ENCODE assay signal across 8 mouse cellular contexts in genomic region chr11:100396886-100397599, GRCm38 (mm10). TPM values are rescaled to one million over a fixed set of nuclear protein-coding genes. Genes with fewer than 3 reads are reported as not detected.
DNase-seq lines count a peak whose midpoint lies in the region; ATAC-seq and TF ChIP-seq lines count a peak whose summit lies in the region.

No protein-coding gene starts in this region.

- H3K27me3 ChIP-seq in forebrain, embryonic 10.5 days (ENCODE audit: poor library complexity, severe bottlenecking), result peaks cover 56% of the 10 kb centered on the region
- no peaks in the 10 kb centered on the region for H3K27me3 ChIP-seq in hindbrain, embryonic 14.5 days (ENCODE audit: control insufficient read depth, insufficient read depth, low read length)
- no peaks in the 10 kb centered on the region for H3K27me3 ChIP-seq in liver, adult 2 months (ENCODE audit: control insufficient read depth, insufficient read depth, low read length)
- H3K27me3 ChIP-seq in myocyte (ENCODE audit: control insufficient read depth, insufficient read depth, insufficient read length), result no peaks in the 10 kb centered on the region

- no peaks in the 10 kb centered on the region for H3K9me3 ChIP-seq in forebrain, embryonic 10.5 days
- no peaks in the 10 kb centered on the region for H3K9me3 ChIP-seq in hindbrain, embryonic 14.5 days (ENCODE audit: control insufficient read depth, low read length)

- ATAC-seq in hindbrain, embryonic 14.5 days (ENCODE audit: low FRiP score), result peak; percentile 15

- H3K27ac ChIP-seq in forebrain, embryonic 10.5 days, result peak overlapping the region; percentile 85
- peak overlapping the region; percentile 76 for H3K27ac ChIP-seq in hindbrain, embryonic 14.5 days
- H3K27ac ChIP-seq in liver, adult 2 months (replicated peaks; ENCODE audit: insufficient read depth, low read depth, low read length), result peak overlapping the region; percentile 91

- WGBS in forebrain, embryonic 10.5 days, result 3% methylated on average over 42 of the region's 42 CpGs
- WGBS in hindbrain, embryonic 14.5 days, result 3% methylated on average over 38 of the region's 42 CpGs
- WGBS in liver, adult 2 months, result under 1% methylated on average over 42 of the region's 42 CpGs

- peak overlapping the region; percentile 66 for H3K4me3 ChIP-seq in forebrain, embryonic 10.5 days
- H3K4me3 ChIP-seq in hindbrain, embryonic 14.5 days (replicated peaks; ENCODE audit: low read length), result peak overlapping the region; percentile 78
- H3K4me3 ChIP-seq in liver, adult 2 months (ENCODE audit: insufficient read depth, low read depth, low read length), result peak overlapping the region; percentile 81
- H3K4me3 ChIP-seq in myocyte, result peak overlapping the region; percentile 77

- TF ChIP-seq CTCF in liver, adult 2 months (IDR thresholded peaks at IDR 0.05; ENCODE audit: low read depth, low read length), result peak; percentile 42

- H3K4me2 ChIP-seq in hindbrain, embryonic 14.5 days (replicated peaks), result peak overlapping the region; percentile 76
- peak overlapping the region; percentile 78 for H3K4me2 ChIP-seq in myocyte (ENCODE audit: low read depth)

- DNase-seq in 3134 (ENCODE audit: extremely low read depth, insufficient read length, low spot score) (peak; percentile 45), NIH3T3 (ENCODE audit: low read depth) (peak; percentile 19)
- DNase-seq in forebrain, embryonic 10.5 days (ENCODE audit: extremely low spot score, low spot score), result peak; percentile 27
- no peak for DNase-seq in hindbrain, embryonic 14.5 days (ENCODE audit: low spot score)
- peak; percentile 76 for DNase-seq in liver, adult 2 months (ENCODE audit: extremely low read depth, low read depth, low spot score)
- DNase-seq in T-cell, adult 2 months (ENCODE audit: low spot score), result no peak
- DNase-seq in frontal cortex, postnatal 36 days (ENCODE audit: low spot score in 2 of 2), result no peak

- no peaks in the 10 kb centered on the region; the same call in 1 of the 2 replicates for H3K36me3 ChIP-seq in forebrain, embryonic 10.5 days (replicated peaks)
- no peaks in the 10 kb centered on the region for H3K36me3 ChIP-seq in hindbrain, embryonic 14.5 days (replicated peaks; ENCODE audit: control insufficient read depth, insufficient read depth)
- no peaks in the 10 kb centered on the region for H3K36me3 ChIP-seq in liver, adult 2 months (ENCODE audit: control insufficient read depth, insufficient read depth, low read length)
- H3K36me3 ChIP-seq in myocyte (ENCODE audit: control insufficient read depth, insufficient read depth), result no peaks in the 10 kb centered on the region

- peak overlapping the region; percentile 84 for H3K9ac ChIP-seq in hindbrain, embryonic 14.5 days
- peak overlapping the region; percentile 91 for H3K9ac ChIP-seq in liver, adult 2 months (ENCODE audit: low read depth, low read length)

- peak overlapping the region; percentile 16 for H3ac ChIP-seq in myocyte (ENCODE audit: control insufficient read depth, insufficient read length)

- peaks cover 44% of the 10 kb centered on the region for H3K4me1 ChIP-seq in forebrain, embryonic 10.5 days
- H3K4me1 ChIP-seq in hindbrain, embryonic 14.5 days (replicated peaks; ENCODE audit: control insufficient read depth, insufficient read depth, low read length), result peaks cover 26% of the 10 kb centered on the region
- H3K4me1 ChIP-seq in liver, adult 2 months (ENCODE audit: control insufficient read depth, insufficient read depth, low read length), result peaks cover 31% of the 10 kb centered on the region

- 0 out of 2 replicates have a peak, but pooled peaks have one; percentile 7 for TF ChIP-seq POLR2A in liver, adult 2 months (IDR thresholded peaks at IDR 0.05; ENCODE audit: extremely low read depth, insufficient read depth, low read length)
- TF ChIP-seq POLR2A in myocyte (IDR thresholded peaks at IDR 0.05; ENCODE audit: insufficient read length, low read depth), result no peak

- H3K79me2 ChIP-seq in liver, adult 2 months (ENCODE audit: control insufficient read depth, insufficient read depth, low read length), result peaks cover 20% of the 10 kb centered on the region; the same call in 1 of the 2 replicates
- peaks cover 52% of the 10 kb centered on the region for H3K79me2 ChIP-seq in myocyte (ENCODE audit: control insufficient read depth, insufficient read depth)

TF ChIP-seq in myocyte, 11 proteins besides CTCF, POLR2A, EP300 and RAD21:
- peak in 1 of 3 experiments; percentile 40 for TF ChIP-seq MYOD1 (IDR thresholded peaks at IDR 0.05; ENCODE audit: control insufficient read depth in 1 of 3, insufficient read length in 2 of 3, low read depth in 2 of 3)
- no peak for TF ChIP-seq REST (IDR thresholded peaks at IDR 0.05; ENCODE audit: insufficient read depth, insufficient read length)

RNA-seq across cellular contexts. Expression of gene Jup, which starts 0.5 kb away (rescaled TPM):
- 27.2 and 29.1 TPM in 2 replicates for polyA plus RNA-seq in forebrain, embryonic 10.5 days (2016; fragmentation: Nextera tagmentation; extraction: Ambion mirVana)
- 59.6 and 60.2 TPM in 2 replicates for polyA plus RNA-seq in hindbrain, embryonic 14.5 days (2014; fragmentation: Nextera tagmentation; extraction: Ambion mirVana)
- 18.3 and 27.5 TPM in 2 replicates for total RNA-seq in liver, adult 2 months (2014; rRNA removed)
- polyA plus RNA-seq in liver, adult 2 months (2012; rRNA removed), result 69.5 and 86.0 TPM in 2 replicates
- 161 TPM for polyA plus RNA-seq in myocyte (2012; fragmentation: generic; extraction: Trizol)

RNA-seq across cellular contexts. Expression of gene P3h4, which starts 17.6 kb away (rescaled TPM):
- polyA plus RNA-seq in forebrain, embryonic 10.5 days (2016; fragmentation: Nextera tagmentation; extraction: Ambion mirVana), result 18.7 and 20.5 TPM in 2 replicates
- polyA plus RNA-seq in hindbrain, embryonic 14.5 days (2014; fragmentation: Nextera tagmentation; extraction: Ambion mirVana), result 19.1 and 20.4 TPM in 2 replicates
- 1.2 and 1.5 TPM in 2 replicates for total RNA-seq in liver, adult 2 months (2014; rRNA removed)
- polyA plus RNA-seq in liver, adult 2 months (2012; rRNA removed), result 0.81 and 1.2 TPM in 2 replicates
- 115 TPM for polyA plus RNA-seq in myocyte (2012; fragmentation: generic; extraction: Trizol)

RNA-seq across cellular contexts. Expression of gene Fkbp10, which starts 18.5 kb away (rescaled TPM):
- polyA plus RNA-seq in forebrain, embryonic 10.5 days (2016; fragmentation: Nextera tagmentation; extraction: Ambion mirVana), result 37.5 and 37.6 TPM in 2 replicates
- 22.7 and 24.7 TPM in 2 replicates for polyA plus RNA-seq in hindbrain, embryonic 14.5 days (2014; fragmentation: Nextera tagmentation; extraction: Ambion mirVana)
- 0.74 and 1.1 TPM in 2 replicates for total RNA-seq in liver, adult 2 months (2014; rRNA removed)
- polyA plus RNA-seq in liver, adult 2 months (2012; rRNA removed), result 1.7 and 1.9 TPM in 2 replicates
- polyA plus RNA-seq in myocyte (2012; fragmentation: generic; extraction: Trizol), result 162 TPM

RNA-seq across cellular contexts. Expression of gene Hap1, which starts 41.1 kb away (rescaled TPM):
- polyA plus RNA-seq in forebrain, embryonic 10.5 days (2016; fragmentation: Nextera tagmentation; extraction: Ambion mirVana), result 46.7 and 47.5 TPM in 2 replicates
- 105 and 137 TPM in 2 replicates for polyA plus RNA-seq in hindbrain, embryonic 14.5 days (2014; fragmentation: Nextera tagmentation; extraction: Ambion mirVana)
- 0.65 and 1.3 TPM in 2 replicates for total RNA-seq in liver, adult 2 months (2014; rRNA removed)
- polyA plus RNA-seq in liver, adult 2 months (2012; rRNA removed), result 0.40 and 1.2 TPM in 2 replicates
- 1.0 TPM for polyA plus RNA-seq in myocyte (2012; fragmentation: generic; extraction: Trizol)

RNA-seq across cellular contexts. Expression of gene Nt5c3b, which starts 44.6 kb away (rescaled TPM):
- polyA plus RNA-seq in forebrain, embryonic 10.5 days (2016; fragmentation: Nextera tagmentation; extraction: Ambion mirVana), result 122 and 125 TPM in 2 replicates
- 98.5 and 101 TPM in 2 replicates for polyA plus RNA-seq in hindbrain, embryonic 14.5 days (2014; fragmentation: Nextera tagmentation; extraction: Ambion mirVana)
- 4.4 and 5.2 TPM in 2 replicates for total RNA-seq in liver, adult 2 months (2014; rRNA removed)
- 3.9 and 4.8 TPM in 2 replicates for polyA plus RNA-seq in liver, adult 2 months (2012; rRNA removed)
- 47.6 TPM for polyA plus RNA-seq in myocyte (2012; fragmentation: generic; extraction: Trizol)

Comparison
In these comparisons a context has a peak if more than half of its experiments do, and no peak if none do; other contexts are left out.
1. DNase-seq: peak in 3134 (single experiment), NIH3T3 (single experiment), forebrain, embryonic 10.5 days (single experiment) and liver, adult 2 months (single experiment); none in hindbrain, embryonic 14.5 days (single experiment), T-cell, adult 2 months (single experiment) and frontal cortex, postnatal 36 days (0 of 2).
2. Peak in every context shown above with its lines, with median percentiles within 50 percentile points of each other: H3K27ac ChIP-seq and H3K4me3 ChIP-seq.